Mouse (Mus musculus) thymus, adult 18-20 months (tissue): ENCODE data around the gene Megf8.

Experiments
- DNase-seq, 2 experiments: peaks; one replicate each; pipeline ENCODE4 v3.0.0; 2022; ENCODE audit warnings: mixed read lengths in 2 of 2

Gene Megf8

DNA sequence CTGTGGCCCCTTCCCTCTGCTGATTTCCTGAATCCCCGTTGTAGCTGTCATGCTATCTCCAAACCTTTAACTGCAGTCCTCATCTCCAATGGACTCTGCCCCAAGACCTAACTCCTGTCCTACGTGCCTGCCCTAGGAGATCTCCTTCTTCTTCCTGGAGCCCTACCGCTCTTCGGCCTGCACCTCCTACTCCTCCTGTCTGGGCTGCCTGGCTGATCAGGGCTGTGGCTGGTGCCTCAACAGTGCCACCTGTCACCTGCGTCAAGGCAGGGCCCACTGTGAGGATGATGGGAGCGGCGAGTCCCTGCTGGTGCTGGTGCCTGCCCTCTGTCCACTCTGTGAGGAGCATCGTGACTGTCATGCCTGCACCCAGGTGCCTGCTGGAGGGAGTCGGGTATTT, 22.4 kb downstream of the Megf8 start:
- no peak for DNase-seq

DNA sequence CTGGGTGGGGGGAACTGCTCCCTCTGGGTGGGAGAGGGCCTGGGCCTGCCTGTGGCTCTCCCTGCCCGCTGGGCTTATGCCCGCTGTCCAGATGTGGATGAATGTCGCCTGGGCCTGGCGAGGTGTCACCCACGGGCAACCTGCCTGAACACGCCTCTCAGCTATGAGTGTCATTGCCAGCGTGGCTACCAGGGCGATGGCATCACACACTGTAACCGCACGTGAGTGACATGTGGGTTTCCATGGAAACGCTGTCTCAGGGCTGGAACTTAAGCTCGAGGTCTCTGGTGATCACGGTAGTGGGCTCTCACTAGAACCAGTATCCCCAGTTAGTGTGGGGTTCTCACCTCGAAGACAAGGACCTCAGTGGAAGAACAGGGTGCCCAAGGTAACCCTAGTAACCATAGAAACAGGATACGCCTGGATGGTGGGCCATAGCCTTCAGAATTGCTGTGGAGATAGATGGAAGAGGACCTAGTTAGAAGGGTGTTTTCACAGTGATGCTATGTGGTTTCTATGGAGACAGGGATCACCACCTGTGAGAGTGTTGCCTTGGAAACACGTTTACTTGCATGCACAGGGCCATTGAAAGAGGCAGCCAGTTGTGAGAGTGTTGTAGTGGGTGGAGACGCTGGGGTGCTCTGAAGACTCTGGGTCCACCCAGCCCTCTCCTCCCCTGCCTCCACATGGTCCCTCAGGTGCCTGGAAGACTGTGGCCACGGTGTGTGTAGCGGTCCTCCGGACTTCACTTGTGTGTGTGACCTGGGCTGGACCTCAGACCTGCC, 24.2 kb downstream of the Megf8 start:
- DNase-seq, result no peak

DNA sequence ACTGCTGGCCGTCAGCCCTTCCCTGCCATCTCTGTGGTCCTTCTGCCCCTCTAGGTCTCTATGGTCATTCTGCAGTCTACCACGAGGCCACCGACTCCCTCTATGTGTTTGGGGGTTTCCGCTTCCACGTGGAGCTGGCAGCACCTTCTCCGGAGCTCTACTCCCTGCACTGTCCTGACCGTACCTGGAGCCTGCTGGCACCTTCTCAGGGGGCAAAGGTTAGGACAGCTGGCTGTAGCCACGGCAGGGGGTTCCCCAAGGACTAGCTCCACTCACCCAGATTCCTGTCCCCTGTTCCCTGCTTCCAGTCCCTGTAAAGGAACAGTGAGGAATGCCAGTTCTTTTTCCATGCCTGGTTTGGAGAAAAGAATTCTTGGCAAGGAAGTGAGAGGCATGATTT, 31.9 kb downstream of the Megf8 start:
- no peak for DNase-seq

DNA sequence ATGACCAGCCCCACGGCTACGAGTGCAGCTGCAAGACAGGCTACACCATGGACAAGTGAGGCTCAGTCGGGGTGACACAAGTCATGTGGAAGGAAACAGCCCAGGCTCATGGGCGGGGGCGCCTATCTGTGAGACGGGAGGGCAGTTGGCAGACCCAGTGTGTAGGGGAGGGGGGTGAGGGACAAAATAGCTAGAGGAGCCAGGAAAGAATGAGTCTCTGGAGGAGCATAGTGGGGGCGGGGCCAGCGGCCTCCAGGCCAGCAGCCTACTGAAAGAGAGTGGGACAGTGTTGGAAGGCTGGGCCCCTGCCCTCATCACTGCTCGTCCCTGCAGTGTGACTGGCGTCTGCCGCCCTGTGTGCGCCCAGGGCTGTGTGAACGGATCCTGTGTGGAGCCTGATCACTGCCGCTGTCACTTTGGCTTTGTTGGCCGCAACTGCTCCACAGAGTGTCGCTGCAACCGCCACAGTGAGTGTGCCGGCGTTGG, 41.8 kb downstream of the Megf8 start:
- DNase-seq, result no peak

DNA sequence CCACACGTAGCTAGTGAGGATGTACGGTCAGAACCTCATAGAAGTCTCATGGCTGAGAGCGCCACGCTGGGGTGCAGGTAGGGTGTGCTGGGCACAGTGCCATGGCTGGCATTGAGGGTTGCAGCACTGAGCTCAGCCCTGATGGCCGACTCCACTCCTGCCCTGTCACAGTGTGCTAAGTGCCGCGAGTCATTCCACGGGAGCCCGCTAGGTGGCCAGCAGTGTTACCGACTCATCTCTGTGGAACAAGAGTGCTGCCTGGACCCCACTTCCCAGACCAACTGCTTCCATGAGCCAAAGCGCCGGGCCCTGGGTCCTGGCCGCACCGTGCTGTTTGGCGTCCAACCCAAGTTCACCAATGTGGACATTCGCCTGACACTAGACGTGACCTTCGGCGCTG, 46.2 kb downstream of the Megf8 start:
- DNase-seq, result no peak

DNA sequence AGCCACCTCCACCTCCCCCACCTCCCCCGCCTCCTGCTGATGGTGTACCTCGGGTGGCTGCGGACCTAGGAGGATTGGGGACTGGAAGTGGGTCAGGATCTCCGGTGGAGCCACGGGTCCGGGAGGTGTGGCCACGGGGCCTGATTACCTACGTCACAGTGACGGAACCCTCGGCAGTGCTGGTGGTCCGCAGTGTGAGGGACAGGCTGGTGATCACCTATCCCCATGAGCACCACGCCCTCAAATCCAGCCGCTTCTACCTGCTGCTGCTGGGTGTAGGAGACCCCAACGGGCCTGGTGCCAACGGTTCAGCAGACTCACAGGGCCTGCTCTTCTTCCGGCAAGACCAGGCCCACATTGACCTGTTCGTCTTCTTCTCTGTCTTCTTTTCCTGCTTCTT, 46.7 kb downstream of the Megf8 start:
- no peak for DNase-seq

DNA sequence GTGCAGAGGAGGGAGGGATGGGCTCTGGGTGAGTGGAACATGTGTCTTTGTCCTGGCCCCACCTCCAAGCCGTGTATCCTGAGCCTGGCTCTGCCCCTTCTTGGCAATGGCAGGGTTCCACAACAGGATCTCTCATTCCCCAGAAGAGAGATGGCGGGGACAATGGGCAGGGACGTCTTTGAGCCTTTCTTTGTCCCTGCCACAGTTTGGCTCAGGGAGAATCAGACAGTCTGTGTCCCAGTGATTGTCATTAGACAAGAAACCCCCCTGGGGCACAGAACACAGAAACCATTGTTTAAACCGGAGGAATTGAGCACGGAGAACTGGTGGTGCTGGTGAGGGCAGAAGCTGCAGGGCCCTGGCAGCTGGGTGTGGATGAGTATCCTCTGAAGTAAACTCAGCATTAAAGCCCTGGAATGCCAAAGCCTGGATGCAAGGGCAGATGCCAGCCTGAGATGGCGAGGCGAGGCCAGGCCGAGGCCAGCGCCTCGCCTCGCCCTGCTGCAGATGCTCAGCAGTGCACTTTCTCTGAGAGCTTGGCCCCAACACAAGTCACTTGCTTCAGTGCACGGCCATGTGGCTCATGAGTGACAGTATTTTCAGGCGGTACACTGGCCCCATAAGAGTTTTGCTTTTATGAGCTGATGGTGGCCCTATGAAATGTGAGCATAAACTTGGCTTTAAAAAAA, 49.1 kb downstream of the Megf8 start:
- DNase-seq, result no peak

DNA sequence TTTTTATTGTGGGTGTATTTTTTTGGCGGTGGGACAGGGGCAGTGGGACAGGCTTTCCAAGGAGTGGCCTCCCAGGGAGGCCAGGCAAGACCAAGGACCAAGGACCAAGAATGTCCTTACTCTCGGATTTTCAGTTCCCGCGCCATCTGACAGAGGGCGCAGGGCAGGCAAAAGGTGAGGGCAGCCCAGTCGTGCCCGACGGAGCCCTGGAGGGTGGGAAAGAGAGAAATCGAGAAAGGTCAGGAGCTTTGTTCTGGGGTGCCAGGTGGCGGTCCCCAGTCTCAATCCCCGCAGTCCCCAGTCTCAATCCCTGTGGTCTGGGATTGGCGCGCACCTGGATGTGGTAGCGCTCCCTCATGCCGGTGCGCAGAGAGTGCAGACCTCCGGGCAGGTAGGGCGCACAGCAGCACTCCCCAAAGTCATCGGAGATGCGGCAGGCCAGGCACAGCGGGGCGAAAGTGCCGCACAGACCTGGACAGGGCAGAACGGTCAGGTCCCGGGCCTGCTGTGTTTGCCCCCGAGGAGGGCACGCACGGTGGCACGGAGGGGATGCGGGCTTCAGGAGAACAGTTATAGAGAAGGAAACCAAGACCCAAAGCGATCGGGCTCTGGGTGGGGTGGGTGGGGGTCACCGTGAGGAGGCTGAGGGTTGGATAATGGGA, 50.8 kb downstream of the Megf8 start:
- DNase-seq, result no peak

DNA sequence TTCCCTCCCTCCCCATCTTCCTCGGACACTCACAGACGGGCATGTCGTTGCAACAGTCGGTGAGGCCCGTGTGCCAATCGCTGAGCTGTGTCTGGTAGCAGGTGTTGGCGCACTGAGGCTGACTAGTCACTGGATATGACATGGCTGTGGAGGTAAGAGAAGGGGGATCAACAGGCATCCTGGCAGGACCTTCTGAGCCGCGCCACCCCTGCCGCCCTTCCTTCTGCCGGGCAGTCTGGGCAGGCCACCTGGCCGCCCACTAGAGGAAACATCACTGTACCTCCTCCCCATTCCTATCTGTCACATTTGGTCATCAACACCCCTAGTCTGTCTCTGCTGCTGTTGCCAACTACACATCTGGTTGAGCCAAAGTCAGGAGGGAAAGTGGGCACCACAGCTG, 51.4 kb downstream of the Megf8 start:
- DNase-seq, result no peak

DNA sequence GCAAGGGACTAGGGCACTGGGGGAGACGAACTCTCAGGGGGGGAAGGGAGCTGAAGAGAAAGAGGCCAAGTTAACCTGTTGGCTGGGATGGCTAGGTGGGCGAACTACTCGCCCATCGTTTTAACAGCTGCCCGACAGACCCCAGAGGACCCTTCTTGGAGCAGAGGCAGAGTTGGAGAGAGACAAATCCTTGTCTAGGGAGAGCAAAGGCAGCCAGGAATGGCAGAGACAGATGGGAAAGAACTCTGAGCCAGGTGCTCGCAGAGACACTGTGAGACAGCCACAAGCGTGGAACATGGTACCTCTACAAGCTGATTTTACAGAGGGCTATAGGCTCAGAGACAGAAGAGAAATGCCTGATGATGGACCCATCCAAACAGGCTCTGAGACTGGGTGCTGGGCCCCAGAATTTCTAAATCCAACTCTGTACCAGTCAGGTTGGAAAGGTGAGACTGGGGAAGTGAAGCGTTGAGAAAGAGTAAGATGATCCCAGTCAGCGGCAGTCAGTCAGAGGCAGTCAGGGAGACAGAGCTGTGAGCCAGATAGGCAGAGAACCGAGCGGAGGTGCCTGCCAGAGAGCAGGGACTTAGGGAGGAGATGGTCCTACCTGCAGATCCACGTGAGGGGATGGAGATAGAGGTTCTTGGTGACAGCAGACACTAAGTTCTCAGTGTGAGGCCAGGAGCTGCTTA, 52.2 kb downstream of the Megf8 start, which contains the start of gene Cnfn:
Gene Cnfn, minus strand, starts transcription at position 667 of the 692 bp plus-strand sequence.
- DNase-seq, result no peak

DNA sequence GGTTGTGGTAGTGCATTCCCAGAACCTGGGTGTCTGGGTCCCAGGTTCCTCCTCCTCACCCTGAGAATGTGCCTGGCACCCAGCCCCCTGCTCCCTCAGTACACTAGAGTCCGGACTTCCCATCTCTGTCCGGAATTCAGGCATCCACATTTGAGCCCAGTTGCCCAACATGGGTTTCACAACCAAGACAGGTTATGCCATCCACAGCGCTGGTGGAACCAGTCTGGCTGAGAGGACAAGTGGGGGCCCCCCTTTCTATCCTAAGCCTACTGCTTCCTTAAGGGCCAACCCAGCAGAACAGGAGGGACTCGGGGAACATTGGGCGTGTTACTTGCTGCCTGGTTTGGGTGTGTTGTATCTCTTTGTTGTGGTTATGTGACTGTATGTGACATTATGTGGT, 55.5 kb downstream of the Megf8 start:
- no peak for DNase-seq

DNA sequence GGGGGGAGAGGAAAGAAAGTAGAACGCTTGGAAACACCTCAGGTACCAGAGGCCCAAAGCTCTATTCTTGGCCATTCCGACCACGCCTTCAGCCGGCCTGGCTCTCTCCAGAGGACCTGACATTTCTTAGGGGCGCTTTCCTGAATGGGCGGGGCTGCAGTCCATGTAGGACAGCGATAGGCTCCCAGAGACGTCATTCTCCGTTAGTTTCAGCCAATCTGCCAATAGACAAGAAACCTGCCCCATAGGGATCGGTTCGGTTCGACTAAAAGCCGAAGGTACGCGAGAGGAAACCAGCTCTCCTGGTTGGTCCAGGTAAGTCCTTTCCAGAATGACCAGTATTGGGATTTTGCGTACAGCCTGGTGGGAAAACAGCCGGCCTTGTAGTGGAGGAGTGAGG, 59.6 kb downstream of the Megf8 start:
- no peak for DNase-seq

DNA sequence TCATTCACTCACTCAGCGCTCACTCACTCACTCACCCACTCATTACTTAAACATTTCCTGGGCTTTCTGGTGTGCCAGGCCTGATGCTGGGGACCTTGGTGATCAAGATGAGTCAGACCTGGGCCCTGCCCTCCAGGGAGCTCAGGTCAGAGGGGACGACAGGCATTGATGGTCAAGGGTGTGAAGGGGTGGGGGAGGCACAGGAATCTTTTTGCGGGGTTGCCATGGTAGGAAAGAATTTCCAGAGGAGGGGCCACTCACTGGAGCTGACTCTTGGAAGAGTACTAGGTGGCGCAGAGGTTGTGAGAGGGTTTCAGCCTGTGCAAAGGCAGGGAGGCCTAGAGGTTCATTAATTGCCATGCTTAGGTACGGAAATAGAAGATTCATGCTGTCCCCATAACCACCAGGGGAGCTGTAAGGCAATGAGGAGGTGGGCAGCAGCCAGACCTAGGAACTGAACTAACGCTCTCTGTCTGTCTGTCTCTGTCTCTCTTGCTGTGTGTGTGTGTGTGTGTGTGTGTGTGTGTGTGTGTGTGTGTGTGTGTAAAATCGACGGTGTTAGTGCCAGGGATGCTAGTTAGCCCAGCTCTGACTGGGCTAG, 60.2 kb downstream of the Megf8 start:
- DNase-seq, result no peak

DNA sequence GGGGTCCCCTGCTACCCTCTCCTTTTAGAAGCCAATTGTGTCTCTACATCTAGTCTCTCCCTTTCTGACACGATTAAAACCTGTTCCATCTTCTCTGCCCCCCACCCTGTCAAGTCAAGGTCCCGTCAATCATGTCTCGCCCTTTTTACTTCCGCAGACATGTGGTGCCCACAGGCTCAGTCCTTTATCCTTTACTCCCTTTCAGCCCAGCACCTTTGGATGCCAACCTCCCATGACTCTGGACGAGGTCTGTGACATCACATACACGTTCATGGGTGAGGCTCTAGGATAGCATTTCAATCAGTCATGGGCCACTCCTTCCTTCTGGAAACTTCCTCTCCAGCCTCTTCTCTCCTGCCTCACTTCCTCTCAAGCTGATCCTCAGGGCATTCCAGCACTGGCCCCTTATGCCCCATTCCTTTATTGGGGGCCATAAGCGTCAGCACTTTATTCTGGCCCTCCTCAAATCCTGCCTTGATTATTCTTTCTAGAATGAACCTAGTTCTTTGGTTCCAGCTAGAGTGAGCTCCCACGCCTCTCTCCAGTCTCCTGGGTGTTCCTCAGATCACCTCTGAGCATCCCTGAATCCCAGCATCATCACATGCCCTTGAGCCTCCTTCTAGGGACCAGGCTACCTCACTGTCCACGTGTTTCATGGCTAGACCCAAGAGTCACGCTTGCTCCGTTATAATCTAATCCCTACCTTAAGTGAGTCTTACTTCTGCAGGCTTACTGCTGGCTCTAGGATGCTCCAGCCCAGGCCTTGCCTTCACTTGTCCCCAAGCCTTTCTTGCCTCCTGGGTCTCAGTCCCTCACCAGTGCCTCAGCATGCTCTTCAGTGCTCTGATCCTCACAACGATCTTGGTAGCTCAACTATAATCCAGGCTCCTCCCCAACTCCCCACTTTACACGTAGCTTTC, 61.5 kb downstream of the Megf8 start:
- no peak for DNase-seq

DNA sequence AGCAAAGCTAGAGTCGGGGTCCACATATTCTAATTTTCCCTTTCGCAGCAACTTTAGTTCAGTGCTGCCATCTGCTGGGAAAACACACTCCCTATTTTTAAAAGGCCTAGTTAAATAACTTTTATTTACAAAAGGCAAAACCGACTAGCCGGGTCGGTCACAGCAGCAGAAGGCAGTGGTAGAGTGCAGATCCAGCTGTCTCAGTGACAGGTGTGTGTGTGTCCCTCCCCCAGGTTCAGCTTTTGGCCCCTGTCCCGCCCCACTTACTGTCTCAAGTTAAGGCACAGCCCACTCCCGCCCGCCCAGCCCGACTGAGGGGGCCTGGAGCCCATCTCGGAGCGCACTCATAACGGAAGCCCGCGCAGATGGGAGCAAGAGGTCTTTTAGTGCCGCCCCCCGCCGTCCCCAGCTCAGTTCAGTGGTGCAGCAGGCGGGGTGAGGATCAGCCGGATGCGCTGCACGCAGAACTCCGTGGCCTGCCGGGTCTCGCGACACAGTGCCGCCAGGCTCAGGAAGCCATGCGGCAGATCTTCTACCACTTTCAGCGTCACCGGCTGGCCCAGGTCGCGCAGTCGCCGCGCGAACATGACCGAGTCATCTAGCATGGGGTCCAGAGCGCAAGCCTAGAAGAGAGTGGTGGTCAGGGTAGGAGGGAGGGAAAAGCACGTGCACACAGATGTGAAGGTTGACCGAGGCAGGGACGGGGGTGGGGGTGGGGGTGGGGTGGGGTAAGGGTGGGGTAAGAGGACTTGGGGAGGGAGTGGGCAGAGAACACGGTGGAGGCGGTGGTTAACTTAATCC, 62.8 kb downstream of the Megf8 start:
- peak; percentile 81 to 87 for DNase-seq

DNA sequence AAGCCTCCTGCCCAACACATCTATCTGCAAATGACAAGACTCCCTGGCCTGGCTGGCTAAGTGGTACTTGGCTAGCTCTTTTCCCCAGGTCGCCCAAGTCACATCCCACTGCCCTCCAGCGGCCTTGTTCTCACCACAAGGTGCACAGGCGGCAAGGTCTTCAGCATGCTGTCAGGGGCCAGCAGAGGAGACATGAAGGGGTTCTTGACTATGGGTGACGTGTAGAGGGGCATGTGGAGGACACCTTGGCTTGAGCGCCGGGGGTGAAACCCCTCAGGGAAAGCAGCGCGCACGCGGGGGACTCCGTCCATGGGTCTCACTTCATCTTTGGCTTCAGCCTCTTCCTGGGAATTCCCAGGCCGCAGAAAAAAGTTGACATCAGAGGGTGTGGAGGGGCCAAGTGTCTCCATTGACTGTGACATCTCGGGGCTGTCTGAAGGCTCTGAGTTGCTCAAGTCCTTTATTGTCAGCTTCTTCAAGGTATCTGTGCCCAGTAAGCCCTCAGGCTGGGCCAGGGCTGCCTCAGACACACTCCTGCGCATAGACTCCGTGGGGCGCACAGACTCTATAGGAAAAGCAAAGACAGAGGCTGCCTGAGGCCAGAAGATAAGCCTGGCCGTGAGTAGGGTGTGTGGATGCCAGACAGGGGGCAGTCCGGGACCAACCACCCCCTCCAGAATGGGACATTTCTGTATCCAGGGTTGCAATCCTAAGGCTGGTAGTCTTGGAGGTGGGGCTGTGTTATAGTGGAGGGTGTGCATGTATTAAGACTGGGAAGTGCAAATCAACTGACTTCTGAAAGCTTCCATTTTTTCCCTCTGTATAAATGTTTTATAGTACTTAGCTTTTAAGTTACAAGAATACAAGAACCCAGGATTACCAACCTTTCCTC, 63.7 kb downstream of the Megf8 start:
- DNase-seq, result peak in 1 of 2 experiments; percentile 34

DNA sequence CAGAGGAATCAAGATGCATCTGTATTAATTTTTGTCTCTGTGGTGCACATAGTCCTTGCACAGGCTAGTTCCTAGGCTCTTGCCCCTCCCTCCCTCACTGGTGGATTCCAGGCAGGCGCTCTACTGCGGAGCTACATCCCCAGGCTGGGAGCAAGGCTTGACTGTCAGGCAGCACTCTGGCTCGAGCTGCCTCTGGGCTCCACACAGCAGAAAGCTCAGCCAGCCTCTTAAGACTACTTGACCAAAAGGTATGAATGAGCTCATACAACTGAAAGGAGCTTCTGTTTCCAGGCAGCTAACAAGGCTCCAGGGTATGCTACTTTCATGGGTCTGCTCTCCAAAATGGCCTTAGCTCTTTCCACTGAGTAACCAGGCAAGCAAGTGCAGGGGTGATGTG, 64.3 kb downstream of the Megf8 start:
- DNase-seq, result no peak

DNA sequence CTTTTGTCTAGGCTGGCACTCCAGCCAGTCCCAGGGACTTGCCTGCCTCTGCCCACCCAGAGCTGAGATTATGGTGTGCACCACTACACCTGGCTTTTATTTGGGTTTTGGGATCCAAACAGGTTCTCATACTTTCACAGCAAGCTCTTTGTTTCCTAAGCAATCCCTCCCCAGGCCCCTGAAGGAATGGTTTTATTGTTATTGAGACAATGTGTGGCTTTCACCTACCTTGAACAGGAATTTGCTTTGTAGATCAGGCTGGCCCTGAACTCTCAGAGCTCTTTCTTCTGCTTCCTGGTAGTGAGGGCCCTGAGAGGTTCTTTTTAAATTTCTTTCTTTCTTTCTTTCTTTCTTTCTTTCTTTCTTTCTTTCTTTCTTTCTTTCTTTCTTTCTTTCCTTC, 65.6 kb downstream of the Megf8 start:
- DNase-seq, result no peak

DNA sequence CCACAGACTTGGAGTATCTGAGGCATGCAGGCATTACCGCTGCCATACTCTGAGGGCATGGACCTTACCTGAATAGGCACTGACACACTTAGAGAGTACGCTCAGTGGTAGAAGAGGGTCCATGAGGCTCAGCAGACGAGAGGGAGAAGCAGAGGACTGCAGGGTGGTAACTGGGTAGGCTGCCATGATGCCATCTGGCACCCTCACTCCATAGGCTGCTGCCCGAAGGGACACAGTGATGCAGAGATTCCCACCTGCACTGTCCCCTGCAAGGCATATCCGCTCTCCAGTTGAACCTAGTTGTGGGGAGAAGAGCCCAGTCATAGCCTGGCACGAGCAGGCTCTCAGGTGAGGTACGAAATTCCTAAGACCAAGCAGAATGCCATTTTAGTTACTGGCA, 66.4 kb downstream of the Megf8 start:
- DNase-seq, result no peak

DNA sequence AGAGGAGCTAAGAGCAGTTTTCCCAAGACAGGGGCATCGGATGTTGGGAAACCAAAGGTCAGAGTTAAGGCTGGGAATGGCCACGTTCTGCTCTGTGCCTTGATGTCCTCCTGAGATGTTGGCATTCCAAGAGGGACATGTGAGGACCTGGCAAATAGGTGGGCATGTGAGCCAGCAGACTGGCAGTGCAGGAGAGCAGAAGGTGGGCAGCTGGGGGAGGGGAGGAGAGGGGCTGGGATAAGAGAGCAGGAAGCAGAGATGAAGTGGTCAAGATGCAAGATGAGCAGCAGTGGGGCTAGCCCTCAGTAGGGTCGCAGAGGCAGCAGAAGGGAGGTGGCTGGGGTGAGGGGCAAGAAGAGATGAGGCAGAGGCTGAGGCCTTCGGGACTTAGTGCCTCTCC, 66.9 kb downstream of the Megf8 start:
- DNase-seq, result no peak
